Mouse (Mus musculus): ENCODE data around the gene Gm13698. TPM values are rescaled to one million over a fixed set of nuclear protein-coding genes. Genes with fewer than 3 reads are reported as not detected.

Gm13698 gene
- not detected in 2 replicates for polyA plus RNA-seq (2012; rRNA removed)

DNA sequence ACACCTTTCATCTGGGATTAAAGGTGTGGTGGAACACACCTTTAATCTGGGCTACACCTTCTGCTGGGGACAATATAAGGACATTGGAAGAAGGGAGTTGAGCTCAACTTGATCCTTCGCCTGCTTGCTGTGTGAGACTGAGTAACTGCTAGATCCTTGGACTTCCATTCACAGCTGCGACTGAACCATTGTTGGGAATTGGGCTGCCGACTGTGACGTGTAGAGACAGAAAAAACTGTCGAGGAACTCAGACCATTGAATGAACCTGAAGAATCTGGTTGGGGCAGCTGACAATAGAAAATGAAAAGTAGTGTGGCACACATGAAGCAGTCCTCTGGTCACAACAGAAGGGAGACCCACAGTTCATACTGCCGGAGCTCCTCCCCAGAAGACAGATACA, at the start of gene Gm13698:
Gene Gm13698 (plus strand): TSS at position 301 of the 400 bp plus-strand sequence.

DNA sequence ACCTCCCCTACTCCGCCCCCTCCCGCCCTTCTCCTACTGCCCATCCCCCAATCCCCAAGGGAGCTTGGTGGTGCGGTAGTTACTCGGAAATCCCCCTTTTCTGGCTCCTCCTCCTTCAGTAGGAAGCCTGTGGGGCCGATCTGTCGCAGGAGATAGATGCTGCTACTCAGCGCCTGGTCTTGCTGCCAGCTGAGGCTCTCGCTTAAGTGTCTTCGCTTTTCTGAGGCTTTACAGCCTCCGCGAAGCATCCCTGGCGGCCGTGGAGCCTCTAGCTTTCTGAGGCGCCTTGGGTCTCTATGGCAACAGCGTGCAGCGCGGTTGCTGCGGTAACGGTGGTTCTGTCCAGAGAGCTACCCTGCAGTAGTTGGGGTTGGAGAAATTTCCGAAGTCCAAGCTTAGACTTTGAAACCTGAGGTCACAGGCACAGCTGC, 14.5 kb upstream of the Gm13698 start, which contains the start of gene Zswim2:
Gene Zswim2 (minus strand): TSS at position 298 of the 431 bp plus-strand sequence.

DNA sequence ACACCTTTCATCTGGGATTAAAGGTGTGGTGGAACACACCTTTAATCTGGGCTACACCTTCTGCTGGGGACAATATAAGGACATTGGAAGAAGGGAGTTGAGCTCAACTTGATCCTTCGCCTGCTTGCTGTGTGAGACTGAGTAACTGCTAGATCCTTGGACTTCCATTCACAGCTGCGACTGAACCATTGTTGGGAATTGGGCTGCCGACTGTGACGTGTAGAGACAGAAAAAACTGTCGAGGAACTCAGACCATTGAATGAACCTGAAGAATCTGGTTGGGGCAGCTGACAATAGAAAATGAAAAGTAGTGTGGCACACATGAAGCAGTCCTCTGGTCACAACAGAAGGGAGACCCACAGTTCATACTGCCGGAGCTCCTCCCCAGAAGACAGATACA, 5.7 kb downstream of the Gm13698 start, which contains the start of gene Gm13693:
Gene Gm13693 (plus strand): TSS at position 301 of the 400 bp plus-strand sequence.

DNA sequence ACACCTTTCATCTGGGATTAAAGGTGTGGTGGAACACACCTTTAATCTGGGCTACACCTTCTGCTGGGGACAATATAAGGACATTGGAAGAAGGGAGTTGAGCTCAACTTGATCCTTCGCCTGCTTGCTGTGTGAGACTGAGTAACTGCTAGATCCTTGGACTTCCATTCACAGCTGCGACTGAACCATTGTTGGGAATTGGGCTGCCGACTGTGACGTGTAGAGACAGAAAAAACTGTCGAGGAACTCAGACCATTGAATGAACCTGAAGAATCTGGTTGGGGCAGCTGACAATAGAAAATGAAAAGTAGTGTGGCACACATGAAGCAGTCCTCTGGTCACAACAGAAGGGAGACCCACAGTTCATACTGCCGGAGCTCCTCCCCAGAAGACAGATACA, 11.5 kb downstream of the Gm13698 start, which contains the start of gene Gm13695:
Gene Gm13695 (plus strand): TSS at position 301 of the 400 bp plus-strand sequence.

DNA sequence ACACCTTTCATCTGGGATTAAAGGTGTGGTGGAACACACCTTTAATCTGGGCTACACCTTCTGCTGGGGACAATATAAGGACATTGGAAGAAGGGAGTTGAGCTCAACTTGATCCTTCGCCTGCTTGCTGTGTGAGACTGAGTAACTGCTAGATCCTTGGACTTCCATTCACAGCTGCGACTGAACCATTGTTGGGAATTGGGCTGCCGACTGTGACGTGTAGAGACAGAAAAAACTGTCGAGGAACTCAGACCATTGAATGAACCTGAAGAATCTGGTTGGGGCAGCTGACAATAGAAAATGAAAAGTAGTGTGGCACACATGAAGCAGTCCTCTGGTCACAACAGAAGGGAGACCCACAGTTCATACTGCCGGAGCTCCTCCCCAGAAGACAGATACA, 17.3 kb downstream of the Gm13698 start, which contains the start of gene Gm13696:
Gene Gm13696 (plus strand): TSS at position 301 of the 400 bp plus-strand sequence.

DNA sequence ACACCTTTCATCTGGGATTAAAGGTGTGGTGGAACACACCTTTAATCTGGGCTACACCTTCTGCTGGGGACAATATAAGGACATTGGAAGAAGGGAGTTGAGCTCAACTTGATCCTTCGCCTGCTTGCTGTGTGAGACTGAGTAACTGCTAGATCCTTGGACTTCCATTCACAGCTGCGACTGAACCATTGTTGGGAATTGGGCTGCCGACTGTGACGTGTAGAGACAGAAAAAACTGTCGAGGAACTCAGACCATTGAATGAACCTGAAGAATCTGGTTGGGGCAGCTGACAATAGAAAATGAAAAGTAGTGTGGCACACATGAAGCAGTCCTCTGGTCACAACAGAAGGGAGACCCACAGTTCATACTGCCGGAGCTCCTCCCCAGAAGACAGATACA, 23.1 kb downstream of the Gm13698 start, which contains the start of gene Gm13694:
Gene Gm13694 (plus strand): TSS at position 301 of the 400 bp plus-strand sequence.

DNA sequence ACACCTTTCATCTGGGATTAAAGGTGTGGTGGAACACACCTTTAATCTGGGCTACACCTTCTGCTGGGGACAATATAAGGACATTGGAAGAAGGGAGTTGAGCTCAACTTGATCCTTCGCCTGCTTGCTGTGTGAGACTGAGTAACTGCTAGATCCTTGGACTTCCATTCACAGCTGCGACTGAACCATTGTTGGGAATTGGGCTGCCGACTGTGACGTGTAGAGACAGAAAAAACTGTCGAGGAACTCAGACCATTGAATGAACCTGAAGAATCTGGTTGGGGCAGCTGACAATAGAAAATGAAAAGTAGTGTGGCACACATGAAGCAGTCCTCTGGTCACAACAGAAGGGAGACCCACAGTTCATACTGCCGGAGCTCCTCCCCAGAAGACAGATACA, 28.9 kb downstream of the Gm13698 start, which contains the start of gene Gm13697:
Gene Gm13697 (plus strand): TSS at position 301 of the 400 bp plus-strand sequence.

DNA sequence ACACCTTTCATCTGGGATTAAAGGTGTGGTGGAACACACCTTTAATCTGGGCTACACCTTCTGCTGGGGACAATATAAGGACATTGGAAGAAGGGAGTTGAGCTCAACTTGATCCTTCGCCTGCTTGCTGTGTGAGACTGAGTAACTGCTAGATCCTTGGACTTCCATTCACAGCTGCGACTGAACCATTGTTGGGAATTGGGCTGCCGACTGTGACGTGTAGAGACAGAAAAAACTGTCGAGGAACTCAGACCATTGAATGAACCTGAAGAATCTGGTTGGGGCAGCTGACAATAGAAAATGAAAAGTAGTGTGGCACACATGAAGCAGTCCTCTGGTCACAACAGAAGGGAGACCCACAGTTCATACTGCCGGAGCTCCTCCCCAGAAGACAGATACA, 34.8 kb downstream of the Gm13698 start, which contains the start of gene Gm13691:
Gene Gm13691 (plus strand): TSS at position 301 of the 400 bp plus-strand sequence.

Other genes with a start within 250 kb of the Gm13698 start
- gene Itgav, start 231.3 kb upstream of the Gm13698 start, polyA plus RNA-seq (2012; rRNA removed), result 257 and 321 TPM in 2 replicates
- gene Fam171b, start 143.1 kb upstream of the Gm13698 start, polyA plus RNA-seq (2012; rRNA removed), result 1.9 and 2.6 TPM in 2 replicates
- not detected in 2 replicates for gene Zswim2, start 14.5 kb upstream of the Gm13698 start, polyA plus RNA-seq (2012; rRNA removed)
- gene Gm13693, start 5.8 kb downstream of the Gm13698 start, polyA plus RNA-seq (2012; rRNA removed), result not detected in 2 replicates
- gene Gm13695, start 11.6 kb downstream of the Gm13698 start, polyA plus RNA-seq (2012; rRNA removed), result not detected in 2 replicates
- gene Gm13696, start 17.4 kb downstream of the Gm13698 start, polyA plus RNA-seq (2012; rRNA removed), result not detected in 2 replicates
- not detected in 2 replicates for gene Gm13694, start 23.2 kb downstream of the Gm13698 start, polyA plus RNA-seq (2012; rRNA removed)
- not detected in 2 replicates for gene Gm13697, start 29.1 kb downstream of the Gm13698 start, polyA plus RNA-seq (2012; rRNA removed)
- not detected in 2 replicates for gene Gm13691, start 34.9 kb downstream of the Gm13698 start, polyA plus RNA-seq (2012; rRNA removed)